Mouse (Mus musculus) midbrain, embryonic 10.5 days (tissue): Measurements from ENCODE around the gene Nf1. TPM values are rescaled to one million over a fixed set of nuclear protein-coding genes. Genes with fewer than 3 reads are reported as not detected.

Experiments used
- DNase-seq: peaks from one replicate; pipeline ENCODE4 v3.0.0-alpha.2; 2017; ENCODE audit warnings: low spot score
- H3K27ac ChIP-seq: fragments of 300-500 bp; sonication (generic); replicated peaks from 2 replicates; pipeline ENCODE4 v1.5.1; 2016; ENCODE audit warnings: mild to moderate bottlenecking
- H3K27me3 ChIP-seq: fragments of 300-500 bp; sonication (generic); 2 replicates; pipeline ENCODE4 v1.6.1; 2016; ENCODE audit warnings: low read depth, mild to moderate bottlenecking; ENCODE audit not compliant: poor library complexity, severe bottlenecking
- H3K36me3 ChIP-seq: fragments of 300-500 bp; sonication (generic); 2 replicates; pipeline ENCODE4 v1.6.1; 2016; ENCODE audit warnings: mild to moderate bottlenecking, moderate library complexity
- H3K4me1 ChIP-seq: fragments of 300-500 bp; sonication (generic); 2 replicates; pipeline ENCODE4 v1.6.1; 2016
- H3K4me3 ChIP-seq: fragments of 300-500 bp; sonication (generic); 2 replicates; pipeline ENCODE4 v1.5.1; 2016; ENCODE audit warnings: mild to moderate bottlenecking, moderate library complexity
- H3K9me3 ChIP-seq: fragments of 300-500 bp; sonication (generic); replicated peaks from 2 replicates; pipeline ENCODE4 v1.6.1; 2016; ENCODE audit warnings: mild to moderate bottlenecking
- WGBS: fragments of 180-500 bp; shearing (Covaris S2); methylation state at CpG from one replicate; pipeline ENCODE4 v1.1.7; 2016; 5-methylcytosine and 5-hydroxymethylcytosine counted together
- polyA plus RNA-seq: library from polyadenylated mRNA; unstranded; fragments of >200 nt; fragmentation: Nextera tagmentation; extraction: Ambion mirVana; gene quantifications from 2 replicates; pipeline ENCODE4 v1.2.1, GENCODE M21; 2016

Gene Nf1
- polyA plus RNA-seq, 1 experiment from 2014 or later, result 6.7 TPM

- peaks cover 97% of the 10 kb centered on the region for H3K36me3 ChIP-seq
- no peak for DNase-seq
- 84% methylated on average over 1 of the region's 1 CpGs for whole genome bisulfite sequencing
These were observed 213.1 kb downstream of the Nf1 start for GRCm38 (mm10) chr11:79552622-79553021.

GRCm38 (mm10) chr11:79560536-79560935, 221.0 kb downstream of the Nf1 start:
- no peaks in the 10 kb centered on the region for H3K4me1 ChIP-seq
- no peaks in the 10 kb centered on the region for H3K27me3 ChIP-seq
- WGBS, result 95% methylated on average over 4 of the region's 4 CpGs
- no peak overlapping the region for H3K27ac ChIP-seq
- peaks cover 97% of the 10 kb centered on the region for H3K36me3 ChIP-seq
- H3K9me3 ChIP-seq, result no peaks in the 10 kb centered on the region
- no peak overlapping the region for H3K4me3 ChIP-seq
- DNase-seq, result no peak

More at GRCm38 (mm10) chr11:79552622-79553021, 213.1 kb downstream of the Nf1 start:
- Histone ChIP-seq H3K27me3 (no peaks in the 10 kb centered on the region), H3K4me1 (no peaks in the 10 kb centered on the region), H3K9me3 (no peaks in the 10 kb centered on the region), H3K27ac (no peak overlapping the region), H3K4me3 (no peak overlapping the region)

GRCm38 (mm10) chr11:79563493-79563892, 224.0 kb downstream of the Nf1 start:
- peaks cover 97% of the 10 kb centered on the region for H3K36me3 ChIP-seq
- 0 out of 2 replicates have a peak, but pooled peaks cover 2% of the 10 kb centered on the region for H3K9me3 ChIP-seq
- no peak overlapping the region for H3K4me3 ChIP-seq
- DNase-seq, result no peak
- no peak overlapping the region for H3K27ac ChIP-seq
- H3K27me3 ChIP-seq, result no peaks in the 10 kb centered on the region
- 90% methylated on average over 7 of the region's 7 CpGs for WGBS
- H3K4me1 ChIP-seq, result no peaks in the 10 kb centered on the region

GRCm38 (mm10) chr11:79566947-79567346, 227.5 kb downstream of the Nf1 start:
- H3K4me1 ChIP-seq, result no peaks in the 10 kb centered on the region
- H3K9me3 ChIP-seq, result 0 out of 2 replicates have a peak, but pooled peaks cover 2% of the 10 kb centered on the region
- no peak overlapping the region for H3K4me3 ChIP-seq
- peaks cover 98% of the 10 kb centered on the region for H3K36me3 ChIP-seq
- no peak for DNase-seq
- H3K27ac ChIP-seq, result no peak overlapping the region
- WGBS, result 55% methylated on average over 1 of the region's 1 CpGs
- H3K27me3 ChIP-seq, result no peaks in the 10 kb centered on the region

GRCm38 (mm10) chr11:79568197-79568911, 228.9 kb downstream of the Nf1 start:
- H3K9me3 ChIP-seq, result 0 out of 2 replicates have a peak, but pooled peaks cover 2% of the 10 kb centered on the region
- H3K36me3 ChIP-seq, result peaks cover 96% of the 10 kb centered on the region
- no peaks in the 10 kb centered on the region for H3K27me3 ChIP-seq
- 93% methylated on average over 11 of the region's 11 CpGs for whole genome bisulfite sequencing
- H3K27ac ChIP-seq, result no peak overlapping the region
- H3K4me3 ChIP-seq, result no peak overlapping the region
- no peak for DNase-seq
- H3K4me1 ChIP-seq, result no peaks in the 10 kb centered on the region

- Histone ChIP-seq H3K27me3 (no peaks in the 10 kb centered on the region), H3K4me3 (no peak overlapping the region), H3K4me1 (no peaks in the 10 kb centered on the region), H3K36me3 (peaks cover 97% of the 10 kb centered on the region), H3K9me3 (0 out of 2 replicates have a peak, but pooled peaks cover 2% of the 10 kb centered on the region), H3K27ac (no peak overlapping the region)
- 95% methylated on average over 2 of the region's 2 CpGs for WGBS
- no peak for DNase-seq
These were observed 230.8 kb downstream of the Nf1 start for GRCm38 (mm10) chr11:79570319-79570718.

GRCm38 (mm10) chr11:79573836-79574235, 234.3 kb downstream of the Nf1 start:
- Histone ChIP-seq H3K4me1 (no peaks in the 10 kb centered on the region), H3K27me3 (no peaks in the 10 kb centered on the region), H3K36me3 (peaks cover 91% of the 10 kb centered on the region), H3K27ac (no peak overlapping the region), H3K4me3 (no peak overlapping the region), H3K9me3 (no peaks in the 10 kb centered on the region)
- 69% methylated on average over 3 of the region's 3 CpGs for WGBS
- DNase-seq, result no peak

- no peak overlapping the region for H3K27ac ChIP-seq
- no peak for DNase-seq
- no peaks in the 10 kb centered on the region for H3K9me3 ChIP-seq
- H3K4me1 ChIP-seq, result no peaks in the 10 kb centered on the region
- peaks cover 83% of the 10 kb centered on the region for H3K36me3 ChIP-seq
- 96% methylated on average over 14 of the region's 14 CpGs for WGBS
- no peaks in the 10 kb centered on the region for H3K27me3 ChIP-seq
- H3K4me3 ChIP-seq, result no peak overlapping the region
These were observed 236.0 kb downstream of the Nf1 start for GRCm38 (mm10) chr11:79575383-79576073.

- Histone ChIP-seq H3K9me3 (no peaks in the 10 kb centered on the region), H3K27ac (no peak overlapping the region), H3K36me3 (peaks cover 62% of the 10 kb centered on the region), H3K27me3 (no peaks in the 10 kb centered on the region), H3K4me1 (no peaks in the 10 kb centered on the region), H3K4me3 (no peak overlapping the region)
- WGBS, result 53% methylated on average over 5 of the region's 5 CpGs
- peak; percentile 63 for DNase-seq
These were observed 238.2 kb downstream of the Nf1 start for GRCm38 (mm10) chr11:79577741-79578140.

GRCm38 (mm10) chr11:79580660-79581059, 241.2 kb downstream of the Nf1 start:
- Histone ChIP-seq H3K27me3 (no peaks in the 10 kb centered on the region), H3K4me1 (no peaks in the 10 kb centered on the region), H3K36me3 (peaks cover 35% of the 10 kb centered on the region), H3K9me3 (no peaks in the 10 kb centered on the region), H3K27ac (no peak overlapping the region), H3K4me3 (no peak overlapping the region)
- WGBS, result 61% methylated on average over 4 of the region's 4 CpGs
- DNase-seq, result no peak

- Histone ChIP-seq H3K4me1 (no peaks in the 10 kb centered on the region), H3K27ac (no peak overlapping the region), H3K4me3 (no peak overlapping the region), H3K36me3 (peaks cover 31% of the 10 kb centered on the region), H3K27me3 (no peaks in the 10 kb centered on the region), H3K9me3 (no peaks in the 10 kb centered on the region)
- DNase-seq, result no peak
- WGBS, result 84% methylated on average over 6 of the region's 6 CpGs
These were observed 241.8 kb downstream of the Nf1 start for GRCm38 (mm10) chr11:79581257-79581656.

GRCm38 (mm10) chr11:79584191-79584590, 244.7 kb downstream of the Nf1 start:
- H3K36me3 ChIP-seq, result peaks cover 7% of the 10 kb centered on the region; the same call in 1 of the 2 replicates
- 11% methylated on average over 5 of the region's 5 CpGs for WGBS
- peak overlapping the region; percentile 42; the same call in 1 of the 2 replicates for H3K27ac ChIP-seq

More at GRCm38 (mm10) chr11:79584191-79584590, 244.7 kb downstream of the Nf1 start:
- Histone ChIP-seq H3K4me1 (peaks cover 6% of the 10 kb centered on the region; the same call in 1 of the 2 replicates), H3K9me3 (no peaks in the 10 kb centered on the region), H3K27me3 (peaks cover 10% of the 10 kb centered on the region), H3K4me3 (no peak overlapping the region)
- DNase-seq, result peak; percentile 73
